Mouse (Mus musculus): ENCODE measurements around the gene Samd13. TPM values are rescaled to one million over a fixed set of nuclear protein-coding genes. Genes with fewer than 3 reads are reported as not detected.
A peak's percentile ranks its signal among the peaks of the same experiment; 100 is the strongest.

The Samd13 gene
- polyA plus RNA-seq, 1 experiment from 2014 or later: 0.84 TPM

- Histone ChIP-seq H3K27me3 (ENCODE audit: insufficient read depth, poor library complexity, severe bottlenecking) (no peaks in the 10 kb centered on the region), H3K4me3 (no peak overlapping the region), H3K4me1 (peaks cover 7% of the 10 kb centered on the region), H3K27ac (no peak overlapping the region), H3K36me3 (no peaks in the 10 kb centered on the region), H3K9me3 (no peaks in the 10 kb centered on the region)
- 76% methylated on average over 5 of the region's 5 CpGs for WGBS
- no peak for DNase-seq (ENCODE audit: low spot score)
Measured at GRCm38 (mm10) chr3:146692547-146692946, 7.2 kb upstream of the Samd13 start.

GRCm38 (mm10) chr3:146687121-146687725 is 1.8 kb upstream of the Samd13 start:
- WGBS: 62% methylated on average over 4 of the region's 4 CpGs
- H3K36me3 ChIP-seq: no peaks in the 10 kb centered on the region
- no peak overlapping the region for H3K4me3 ChIP-seq
- no peaks in the 10 kb centered on the region for H3K9me3 ChIP-seq
- no peak for DNase-seq (ENCODE audit: low spot score)
- H3K27me3 ChIP-seq (ENCODE audit: insufficient read depth, poor library complexity, severe bottlenecking): no peaks in the 10 kb centered on the region
- peaks cover 41% of the 10 kb centered on the region for H3K4me1 ChIP-seq
- no peak overlapping the region for H3K27ac ChIP-seq

- WGBS: 80% methylated on average over 8 of the region's 8 CpGs
- Histone ChIP-seq H3K27ac (no peak overlapping the region), H3K27me3 (ENCODE audit: insufficient read depth, poor library complexity, severe bottlenecking) (no peaks in the 10 kb centered on the region), H3K9me3 (no peaks in the 10 kb centered on the region), H3K4me3 (no peak overlapping the region), H3K4me1 (peaks cover 44% of the 10 kb centered on the region), H3K36me3 (no peaks in the 10 kb centered on the region)
- DNase-seq (ENCODE audit: low spot score): no peak
Measured at GRCm38 (mm10) chr3:146686428-146686827, 1.0 kb upstream of the Samd13 start.

GRCm38 (mm10) chr3:146683095-146683494 is 2.3 kb downstream of the Samd13 start:
- H3K9me3 ChIP-seq: no peaks in the 10 kb centered on the region
- peak overlapping the region; percentile 76; the same call in 1 of the 2 replicates for H3K27ac ChIP-seq
- no peak for DNase-seq (ENCODE audit: low spot score)
- no peak overlapping the region for H3K4me3 ChIP-seq
- no peaks in the 10 kb centered on the region for H3K27me3 ChIP-seq (ENCODE audit: insufficient read depth, poor library complexity, severe bottlenecking)
- WGBS: 64% methylated on average over 2 of the region's 2 CpGs
- H3K4me1 ChIP-seq: peaks cover 42% of the 10 kb centered on the region
- no peaks in the 10 kb centered on the region for H3K36me3 ChIP-seq

- 52% methylated on average over 13 of the region's 13 CpGs for WGBS
- DNase-seq (ENCODE audit: low spot score): no peak
- Histone ChIP-seq H3K27ac (peak overlapping the region; percentile 76), H3K9me3 (no peaks in the 10 kb centered on the region), H3K36me3 (no peaks in the 10 kb centered on the region), H3K4me3 (peak overlapping the region; percentile 13; the same call in 1 of the 2 replicates), H3K4me1 (peaks cover 33% of the 10 kb centered on the region), H3K27me3 (ENCODE audit: insufficient read depth, poor library complexity, severe bottlenecking) (no peaks in the 10 kb centered on the region)
Measured at GRCm38 (mm10) chr3:146682140-146682651, 3.2 kb downstream of the Samd13 start.

GRCm38 (mm10) chr3:146681696-146682095 is 3.7 kb downstream of the Samd13 start:
- H3K36me3 ChIP-seq: no peaks in the 10 kb centered on the region
- H3K9me3 ChIP-seq: no peaks in the 10 kb centered on the region
- H3K27ac ChIP-seq: no peak overlapping the region; the same call in 1 of the 2 replicates
- H3K27me3 ChIP-seq (ENCODE audit: insufficient read depth, poor library complexity, severe bottlenecking): no peaks in the 10 kb centered on the region
- 77% methylated on average over 8 of the region's 8 CpGs for WGBS
- DNase-seq (ENCODE audit: low spot score): no peak
- no peak overlapping the region for H3K4me3 ChIP-seq
- H3K4me1 ChIP-seq: peaks cover 31% of the 10 kb centered on the region

GRCm38 (mm10) chr3:146680625-146681024 is 4.8 kb downstream of the Samd13 start:
- Histone ChIP-seq H3K9me3 (no peaks in the 10 kb centered on the region), H3K36me3 (no peaks in the 10 kb centered on the region), H3K4me3 (no peak overlapping the region), H3K4me1 (peaks cover 27% of the 10 kb centered on the region), H3K27ac (no peak overlapping the region), H3K27me3 (ENCODE audit: insufficient read depth, poor library complexity, severe bottlenecking) (no peaks in the 10 kb centered on the region)
- 92% methylated on average over 13 of the region's 13 CpGs for WGBS
- no peak for DNase-seq (ENCODE audit: low spot score)

- Histone ChIP-seq H3K27me3 (ENCODE audit: insufficient read depth, poor library complexity, severe bottlenecking) (no peaks in the 10 kb centered on the region), H3K27ac (no peak overlapping the region), H3K4me1 (peaks cover 23% of the 10 kb centered on the region), H3K9me3 (no peaks in the 10 kb centered on the region), H3K36me3 (no peaks in the 10 kb centered on the region), H3K4me3 (no peak overlapping the region)
- no peak for DNase-seq (ENCODE audit: low spot score)
- 90% methylated on average over 16 of the region's 16 CpGs for WGBS
Measured at GRCm38 (mm10) chr3:146679646-146680045, 5.7 kb downstream of the Samd13 start.

GRCm38 (mm10) chr3:146676193-146676592 is 9.2 kb downstream of the Samd13 start:
- no peaks in the 10 kb centered on the region for H3K4me1 ChIP-seq
- H3K27ac ChIP-seq: no peak overlapping the region
- H3K36me3 ChIP-seq: no peaks in the 10 kb centered on the region
- H3K9me3 ChIP-seq: no peaks in the 10 kb centered on the region
- 83% methylated on average over 4 of the region's 4 CpGs for WGBS
- H3K27me3 ChIP-seq (ENCODE audit: insufficient read depth, poor library complexity, severe bottlenecking): no peaks in the 10 kb centered on the region
- DNase-seq (ENCODE audit: low spot score): no peak
- H3K4me3 ChIP-seq: no peak overlapping the region

- WGBS: 81% methylated on average over 1 of the region's 1 CpGs
- Histone ChIP-seq H3K27ac (no peak overlapping the region), H3K27me3 (ENCODE audit: insufficient read depth, poor library complexity, severe bottlenecking) (no peaks in the 10 kb centered on the region), H3K36me3 (no peaks in the 10 kb centered on the region), H3K4me1 (no peaks in the 10 kb centered on the region), H3K9me3 (no peaks in the 10 kb centered on the region), H3K4me3 (no peak overlapping the region)
- DNase-seq (ENCODE audit: low spot score): no peak
Measured at GRCm38 (mm10) chr3:146675101-146675500, 10.3 kb downstream of the Samd13 start.

GRCm38 (mm10) chr3:146671121-146671520 is 14.3 kb downstream of the Samd13 start:
- no peaks in the 10 kb centered on the region for H3K36me3 ChIP-seq
- no peak for DNase-seq (ENCODE audit: low spot score)
- H3K27me3 ChIP-seq (ENCODE audit: insufficient read depth, poor library complexity, severe bottlenecking): no peaks in the 10 kb centered on the region
- no peaks in the 10 kb centered on the region for H3K9me3 ChIP-seq
- WGBS: 69% methylated on average over 2 of the region's 2 CpGs
- H3K4me3 ChIP-seq: no peak overlapping the region
- no peaks in the 10 kb centered on the region for H3K4me1 ChIP-seq
- H3K27ac ChIP-seq: no peak overlapping the region

- H3K27me3 ChIP-seq (ENCODE audit: insufficient read depth, poor library complexity, severe bottlenecking): no peaks in the 10 kb centered on the region
- H3K4me3 ChIP-seq: no peak overlapping the region
- 77% methylated on average over 7 of the region's 7 CpGs for WGBS
- no peaks in the 10 kb centered on the region for H3K4me1 ChIP-seq
- no peak overlapping the region for H3K27ac ChIP-seq
- no peaks in the 10 kb centered on the region for H3K9me3 ChIP-seq
- no peak for DNase-seq (ENCODE audit: low spot score)
- H3K36me3 ChIP-seq: no peaks in the 10 kb centered on the region
Measured at GRCm38 (mm10) chr3:146661907-146662306, 23.5 kb downstream of the Samd13 start.

GRCm38 (mm10) chr3:146661001-146661400 is 24.4 kb downstream of the Samd13 start:
- 72% methylated on average over 6 of the region's 6 CpGs for WGBS
- Histone ChIP-seq H3K4me1 (no peaks in the 10 kb centered on the region), H3K9me3 (no peaks in the 10 kb centered on the region), H3K27me3 (ENCODE audit: insufficient read depth, poor library complexity, severe bottlenecking) (no peaks in the 10 kb centered on the region), H3K36me3 (no peaks in the 10 kb centered on the region), H3K4me3 (no peak overlapping the region), H3K27ac (no peak overlapping the region)
- no peak for DNase-seq (ENCODE audit: low spot score)

- H3K27ac ChIP-seq: no peak overlapping the region
- WGBS: 86% methylated on average over 5 of the region's 5 CpGs
- H3K4me3 ChIP-seq: no peak overlapping the region
- H3K9me3 ChIP-seq: no peaks in the 10 kb centered on the region
- no peaks in the 10 kb centered on the region for H3K27me3 ChIP-seq (ENCODE audit: insufficient read depth, poor library complexity, severe bottlenecking)
- no peak for DNase-seq (ENCODE audit: low spot score)
- H3K4me1 ChIP-seq: peaks cover 6% of the 10 kb centered on the region; the same call in 1 of the 2 replicates
- no peaks in the 10 kb centered on the region for H3K36me3 ChIP-seq
Measured at GRCm38 (mm10) chr3:146659321-146659720, 26.1 kb downstream of the Samd13 start.

All from heart, embryonic 10.5 days (tissue).